Mouse (Mus musculus): Measurements from ENCODE around the gene Ubtd2.

GRCm38 (mm10) chr11:32424600-32424999 lies 30.6 kb upstream of the Ubtd2 start:
- no peak for TF ChIP-seq CTCF (IDR thresholded peaks at IDR 0.05; ENCODE audit: extremely low read depth, insufficient read length, insufficient replicate concordance, low read depth, low read length)
- TF ChIP-seq POLR2A (IDR thresholded peaks at IDR 0.05; ENCODE audit: low read depth, low read length), result no peak

Measured in small intestine, adult 2 months (tissue).